Mouse (Mus musculus) embryonic fibroblast, embryonic 13.5 days (primary cell): Measurements from ENCODE around the gene Rsrc2.

Experiments used
- CTCF ChIP-seq: IDR thresholded peaks from 2 replicates; pipeline ENCODE4 v1.5.1; 2011; ENCODE audit warnings: mild to moderate bottlenecking, control low read depth, low read length, moderate library complexity, borderline replicate concordance; ENCODE audit not compliant: insufficient read depth
- POLR2A ChIP-seq: IDR thresholded peaks from 2 replicates; pipeline ENCODE4 v1.6.1; 2011; ENCODE audit warnings: low read depth, mild to moderate bottlenecking, control low read depth, low read length, moderate library complexity

DNA sequence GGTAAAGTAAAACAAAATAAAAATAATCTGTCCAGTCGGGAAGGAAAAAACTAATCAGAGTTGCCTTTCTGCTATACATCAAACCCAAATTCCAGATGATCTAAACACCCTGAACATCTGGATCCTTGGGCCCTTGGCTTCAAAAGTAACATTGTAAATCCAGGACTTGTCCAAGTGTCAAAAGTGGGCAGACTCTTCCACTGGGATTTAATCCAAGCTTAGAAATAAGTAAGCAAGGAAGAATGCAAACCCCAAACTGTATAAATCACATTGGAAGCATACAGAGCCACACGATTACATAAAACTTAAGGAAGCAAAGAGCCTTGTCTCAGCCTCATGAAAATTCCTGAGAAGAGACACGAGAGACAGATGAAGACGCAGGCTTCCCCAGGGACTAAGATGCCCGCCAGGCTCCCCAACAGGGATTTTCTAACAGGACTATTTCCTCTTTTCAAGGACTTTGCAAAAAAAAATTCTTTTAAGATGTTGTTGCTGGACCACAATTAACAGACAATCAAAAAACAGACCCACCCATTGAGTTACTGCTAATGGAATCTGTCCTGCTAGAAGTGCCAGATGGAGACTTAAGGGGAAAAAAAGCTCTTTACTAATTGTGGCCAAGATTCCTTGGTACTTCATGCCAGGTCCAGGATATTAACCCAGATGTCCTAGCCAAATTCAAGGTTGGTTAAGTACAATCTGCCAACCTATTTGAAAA lies 69.5 kb downstream of the Rsrc2 start:
- no peak for TF ChIP-seq POLR2A
- no peak for TF ChIP-seq CTCF
